Mouse (Mus musculus) spleen, adult 2 months (tissue): ENCODE measurements around the gene Hagh. TPM values are rescaled to one million over a fixed set of nuclear protein-coding genes. Genes with fewer than 3 reads are reported as not detected.

Experiments used
- DNase-seq, 2 experiments: peaks; one replicate each; pipeline versions ENCODE4 v3.0.0 to v3.0.0-alpha.2; 2012 to 2021; ENCODE audit warnings: low spot score in 2 of 2, low read depth in 1 of 2
- H3K27ac ChIP-seq: fragments of 200-500 bp; 2 replicates; pipeline ENCODE4 v1.5.1; 2012; ENCODE audit warnings: low read length, inconsistent platforms; ENCODE audit not compliant: insufficient read depth
- H3K27me3 ChIP-seq: fragments of 200-500 bp; 2 replicates; pipeline ENCODE4 v1.6.1; 2012; ENCODE audit warnings: mild to moderate bottlenecking, moderate library complexity, low read length, inconsistent platforms; ENCODE audit not compliant: control insufficient read depth, insufficient read depth
- H3K36me3 ChIP-seq: fragments of 200-500 bp; 2 replicates; pipeline ENCODE4 v1.6.1; 2012; ENCODE audit warnings: mild to moderate bottlenecking, low read length, inconsistent platforms; ENCODE audit not compliant: control insufficient read depth, insufficient read depth
- H3K4me1 ChIP-seq: fragments of 200-500 bp; 2 replicates; pipeline ENCODE4 v1.6.1; 2011; ENCODE audit warnings: inconsistent platforms; ENCODE audit not compliant: control insufficient read depth, insufficient read depth, insufficient read length
- H3K4me3 ChIP-seq: fragments of 200-500 bp; 2 replicates; pipeline ENCODE4 v1.5.1; 2011; ENCODE audit warnings: mild to moderate bottlenecking, inconsistent platforms; ENCODE audit not compliant: insufficient read depth, insufficient read length; ENCODE audit errors: extremely low read depth
- CTCF ChIP-seq: fragments of 200-500 bp; IDR thresholded peaks from 2 replicates; pipeline ENCODE4 v1.5.1; 2011; ENCODE audit warnings: mild to moderate bottlenecking, inconsistent platforms; ENCODE audit not compliant: insufficient read depth, insufficient read length, insufficient replicate concordance; ENCODE audit errors: extremely low read depth
- POLR2A ChIP-seq: fragments of 200-500 bp; IDR thresholded peaks from 2 replicates; pipeline ENCODE4 v1.6.1; 2011; ENCODE audit warnings: low read depth, low read length, inconsistent platforms
- WGBS: fragments of 180-500 bp; shearing (Covaris S2); methylation state at CpG from one replicate; pipeline ENCODE4 v1.1.7; 2018; 5-methylcytosine and 5-hydroxymethylcytosine counted together
- polyA plus RNA-seq: library from polyadenylated mRNA; depleted of rRNA; stranded (reverse); fragments of >200 nt; gene quantifications from 2 replicates; pipeline ENCODE4 v1.2.3, GENCODE M21; 2012; rRNA removed

Gene Hagh
- polyA plus RNA-seq, 1 experiment = 142 TPM

DNA sequence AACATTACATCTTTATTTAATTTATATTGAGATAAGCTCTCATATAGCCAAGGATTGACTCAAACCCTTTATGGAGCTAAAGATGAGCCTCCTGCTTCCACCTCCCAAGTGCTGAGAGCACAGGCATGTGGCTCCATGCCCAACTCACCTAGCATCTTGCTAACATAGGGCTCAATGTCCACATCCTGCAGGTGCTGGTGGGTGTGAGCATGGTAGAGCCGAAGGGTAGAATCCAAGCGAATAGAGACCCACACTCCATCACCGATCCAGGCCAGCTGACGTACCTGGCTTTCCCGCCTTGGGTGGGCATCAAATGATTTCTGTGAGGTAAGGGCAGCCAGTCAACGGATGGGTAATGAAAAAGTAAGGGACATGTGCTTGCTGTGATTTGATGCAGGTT is 60.1 kb downstream of the Hagh start:
- Histone ChIP-seq H3K4me1 (peaks cover 9% of the 10 kb centered on the region; the same call in 1 of the 2 replicates), H3K36me3 (peaks cover 45% of the 10 kb centered on the region), H3K4me3 (no peak overlapping the region), H3K27me3 (no peaks in the 10 kb centered on the region), H3K27ac (no peak overlapping the region)
- DNase-seq = no peak
- 95% methylated on average over 6 of the region's 6 CpGs for WGBS
- TF ChIP-seq CTCF = no peak
- no peak for TF ChIP-seq POLR2A

DNA sequence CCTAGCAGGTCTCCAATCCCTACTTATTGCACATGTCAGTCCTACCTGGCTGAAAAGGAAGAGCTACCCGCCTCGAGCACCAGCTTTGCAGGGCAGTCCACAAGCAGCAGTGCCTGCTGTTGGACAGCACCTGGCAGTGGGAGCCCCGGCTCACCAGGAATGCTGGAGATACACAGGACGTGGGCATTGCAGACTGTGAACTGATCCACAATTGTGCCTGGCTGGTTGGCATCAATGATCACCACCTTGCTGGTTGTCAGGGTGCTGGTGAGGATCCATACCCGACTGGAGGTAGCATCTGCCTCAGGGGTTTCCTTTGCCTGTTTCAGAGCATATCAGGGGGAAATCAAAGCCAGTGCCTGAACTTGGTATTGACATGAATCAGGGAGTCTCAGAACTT is 62.2 kb downstream of the Hagh start:
- WGBS = 88% methylated on average over 5 of the region's 5 CpGs
- no peak for DNase-seq
- TF ChIP-seq CTCF = no peak
- TF ChIP-seq POLR2A = no peak
- peaks cover 52% of the 10 kb centered on the region for H3K36me3 ChIP-seq
- no peak overlapping the region for H3K27ac ChIP-seq
- no peak overlapping the region for H3K4me3 ChIP-seq
- peaks cover 2% of the 10 kb centered on the region; the same call in 1 of the 2 replicates for H3K4me1 ChIP-seq
- H3K27me3 ChIP-seq = no peaks in the 10 kb centered on the region

- peak overlapping the region; percentile 54; the same call in 1 of the 2 replicates for H3K27ac ChIP-seq
- TF ChIP-seq POLR2A (no peak), CTCF (peak; percentile 31; the same call in 1 of the 2 replicates)
- WGBS = 70% methylated on average over 9 of the region's 9 CpGs
- no peak overlapping the region for H3K4me3 ChIP-seq
- no peak for DNase-seq
- H3K4me1 ChIP-seq = no peaks in the 10 kb centered on the region
- H3K27me3 ChIP-seq = no peaks in the 10 kb centered on the region
- H3K36me3 ChIP-seq = peaks cover 57% of the 10 kb centered on the region
These were observed 62.9 kb downstream of the Hagh start for GRCm38 (mm10) chr17:24902671-24903474.

DNA sequence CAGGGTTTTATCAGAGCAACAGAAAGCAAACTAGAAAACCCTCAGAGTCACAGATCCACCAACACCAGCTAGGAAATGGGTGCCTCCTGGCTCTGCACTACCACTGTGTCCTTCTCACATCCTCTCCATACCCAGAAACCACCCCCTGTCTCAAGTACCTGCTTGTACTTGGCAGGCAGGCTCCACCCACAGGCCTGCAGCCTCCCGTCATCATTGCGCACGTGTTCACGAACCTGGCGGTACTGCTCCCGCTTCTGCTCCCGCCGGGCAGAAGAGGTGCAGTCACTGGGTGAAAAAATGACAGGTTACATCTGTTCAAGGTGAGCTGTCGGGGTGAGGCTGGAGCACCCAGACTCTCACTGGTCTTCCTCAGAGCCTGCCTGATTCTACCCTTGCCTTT is 63.8 kb downstream of the Hagh start:
- H3K4me3 ChIP-seq = no peak overlapping the region

DNA sequence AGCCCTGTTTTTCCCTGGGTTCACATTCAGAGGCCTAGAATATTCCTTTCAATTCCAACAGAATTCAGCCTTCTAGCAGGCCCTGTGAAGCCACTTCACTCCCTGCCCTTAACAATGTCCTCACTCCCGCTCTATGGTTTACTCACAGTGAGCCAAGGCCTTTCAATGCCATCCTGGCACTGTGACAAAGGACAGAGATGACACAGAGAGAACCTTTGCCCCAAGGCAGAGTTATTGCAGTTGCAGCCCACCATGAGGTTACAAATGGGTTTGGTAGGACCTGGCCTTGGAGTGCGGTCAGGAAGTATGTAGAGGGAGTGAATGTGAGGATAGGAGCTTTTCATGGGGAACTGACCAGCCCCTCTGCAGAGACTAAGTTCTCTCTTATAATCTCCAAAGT is 67.6 kb downstream of the Hagh start:
- Histone ChIP-seq H3K27ac (no peak overlapping the region), H3K4me3 (no peak overlapping the region), H3K27me3 (no peaks in the 10 kb centered on the region), H3K36me3 (peaks cover 55% of the 10 kb centered on the region), H3K4me1 (no peaks in the 10 kb centered on the region)
- no peak for TF ChIP-seq CTCF
- TF ChIP-seq POLR2A = no peak
- 97% methylated on average over 2 of the region's 2 CpGs for WGBS
- no peak for DNase-seq

More for the DNA sequence above, 63.8 kb downstream of the Hagh start:
- no peak for DNase-seq
- TF ChIP-seq POLR2A (no peak), CTCF (no peak)
- Histone ChIP-seq H3K27ac (no peak overlapping the region), H3K36me3 (peaks cover 62% of the 10 kb centered on the region), H3K27me3 (no peaks in the 10 kb centered on the region), H3K4me1 (no peaks in the 10 kb centered on the region)
- 94% methylated on average over 9 of the region's 9 CpGs for WGBS

- Histone ChIP-seq H3K36me3 (peaks cover 53% of the 10 kb centered on the region), H3K4me1 (no peaks in the 10 kb centered on the region), H3K27ac (no peak overlapping the region), H3K27me3 (no peaks in the 10 kb centered on the region), H3K4me3 (no peak overlapping the region)
- no peak for DNase-seq
- no peak for TF ChIP-seq CTCF
- TF ChIP-seq POLR2A = no peak
These were observed 74.0 kb downstream of the Hagh start for GRCm38 (mm10) chr17:24913984-24914383.

Other genes with a start within 250 kb of the Hagh start
- gene Tsc2, start 207.5 kb upstream of the Hagh start, polyA plus RNA-seq = 86.1 and 90.2 TPM in 2 replicates
- gene Nthl1, start 207.5 kb upstream of the Hagh start, polyA plus RNA-seq = 7.1 and 8.1 TPM in 2 replicates
- gene Slc9a3r2, start 189.8 kb upstream of the Hagh start, polyA plus RNA-seq = 62.2 and 66.7 TPM in 2 replicates
- gene Npw, start 181.7 kb upstream of the Hagh start, polyA plus RNA-seq = 0.71 and 1.7 TPM in 2 replicates
- 59.7 and 77.0 TPM in 2 replicates for gene Zfp598, start 170.5 kb upstream of the Hagh start, polyA plus RNA-seq
- gene Syngr3, start 150.2 kb upstream of the Hagh start, polyA plus RNA-seq = 0.20 and 0.23 TPM in 2 replicates
- gene Gfer, start 144.0 kb upstream of the Hagh start, polyA plus RNA-seq = 13.8 and 26.7 TPM in 2 replicates
- gene Noxo1, start 143.9 kb upstream of the Hagh start, polyA plus RNA-seq = 6.8 and 7.5 TPM in 2 replicates
- 52.5 and 59.8 TPM in 2 replicates for gene Tbl3, start 132.5 kb upstream of the Hagh start, polyA plus RNA-seq
- gene Rnf151, start 122.1 kb upstream of the Hagh start, polyA plus RNA-seq = 0.41 and 0.86 TPM in 2 replicates
- gene Rps2, start 122.0 kb upstream of the Hagh start, polyA plus RNA-seq = 2,560 and 3,342 TPM in 2 replicates
- 91.1 and 135 TPM in 2 replicates for gene Ndufb10, start 115.7 kb upstream of the Hagh start, polyA plus RNA-seq
- gene Rpl3l, start 112.3 kb upstream of the Hagh start, polyA plus RNA-seq = not detected in 2 replicates
- gene Msrb1, start 103.5 kb upstream of the Hagh start, polyA plus RNA-seq = 56.7 and 66.9 TPM in 2 replicates
- gene Hs3st6, start 87.2 kb upstream of the Hagh start, polyA plus RNA-seq = 0.42 and 0.45 TPM in 2 replicates
- gene Meiob, start 35.9 kb upstream of the Hagh start, polyA plus RNA-seq = not detected in 2 replicates
- 7.7 and 8.7 TPM in 2 replicates for gene Fahd1, start 10.2 kb downstream of the Hagh start, polyA plus RNA-seq
- 1.1 and 1.9 TPM in 2 replicates for gene Igfals, start 25.9 kb downstream of the Hagh start, polyA plus RNA-seq
- gene Nubp2, start 46.2 kb downstream of the Hagh start, polyA plus RNA-seq = 43.5 and 47.2 TPM in 2 replicates
- 76.9 and 112 TPM in 2 replicates for gene Spsb3, start 46.5 kb downstream of the Hagh start, polyA plus RNA-seq
- 35.2 and 45.9 TPM in 2 replicates for gene Eme2, start 54.9 kb downstream of the Hagh start, polyA plus RNA-seq
- gene Mrps34, start 55.0 kb downstream of the Hagh start, polyA plus RNA-seq = 68.9 and 106 TPM in 2 replicates
- gene Nme3, start 56.4 kb downstream of the Hagh start, polyA plus RNA-seq = 45.3 and 54.4 TPM in 2 replicates
- 127 and 135 TPM in 2 replicates for gene Mapk8ip3, start 96.8 kb downstream of the Hagh start, polyA plus RNA-seq
- 8.6 and 10.5 TPM in 2 replicates for gene Jpt2, start 120.5 kb downstream of the Hagh start, polyA plus RNA-seq
- gene Cramp1l, start 175.6 kb downstream of the Hagh start, polyA plus RNA-seq = 12.6 and 15.3 TPM in 2 replicates
- gene Ift140, start 175.9 kb downstream of the Hagh start, polyA plus RNA-seq = 31.5 and 33.2 TPM in 2 replicates
- 37.6 and 46.7 TPM in 2 replicates for gene Tmem204, start 243.4 kb downstream of the Hagh start, polyA plus RNA-seq